8 mouse cellular contexts compared by ENCODE assay signal in genomic region chr8:70544200-70544687, GRCm38 (mm10). TPM values are rescaled to one million over a fixed set of nuclear protein-coding genes. Genes with fewer than 3 reads are reported as not detected.
DNase-seq lines count a peak whose midpoint lies in the region; ATAC-seq and TF ChIP-seq lines count a peak whose summit lies in the region.

No protein-coding gene starts in this region.

- H3K36me3 ChIP-seq in embryonic facial prominence, embryonic 13.5 days: peaks cover 4% of the 10 kb centered on the region; the same call in 1 of the 2 replicates

- H3K27me3 ChIP-seq in embryonic facial prominence, embryonic 13.5 days: no peaks in the 10 kb centered on the region

- H3K4me1 ChIP-seq in embryonic facial prominence, embryonic 13.5 days: peaks cover 30% of the 10 kb centered on the region

- DNase-seq in gastrocnemius, adult 2 months: peak; percentile 59
- no peak for DNase-seq in gastrocnemius, postnatal 25 days
- DNase-seq in CD4-positive helper T cell, adult 2 months (ENCODE audit: low read depth, low spot score): peak; percentile 42
- DNase-seq in kidney, postnatal 4 days: peak; percentile 35 to 49
- peak; percentile 25 for DNase-seq in retina, postnatal 1 day
- DNase-seq in layer of hippocampus, adult 9-10 months (ENCODE audit: low spot score): no peak
- no peak for DNase-seq in spleen, adult 12 weeks (ENCODE audit: low spot score)

- H3K4me3 ChIP-seq in gastrocnemius, adult 2 months: peak overlapping the region; percentile 23
- no peak overlapping the region for H3K4me3 ChIP-seq in embryonic facial prominence, embryonic 13.5 days

- no peaks in the 10 kb centered on the region for H3K9me3 ChIP-seq in embryonic facial prominence, embryonic 13.5 days

- intact Hi-C loops in gastrocnemius, adult 2 months (cut with DNase I): no loop called here

- H3K4me2 ChIP-seq in embryonic facial prominence, embryonic 13.5 days: no peak overlapping the region

- WGBS in embryonic facial prominence, embryonic 13.5 days: 71% methylated on average over 6 of the region's 6 CpGs

- peak overlapping the region; percentile 99 for H3K27ac ChIP-seq in gastrocnemius, adult 2 months
- no peak overlapping the region for H3K27ac ChIP-seq in embryonic facial prominence, embryonic 13.5 days

- ATAC-seq in embryonic facial prominence, embryonic 13.5 days (ENCODE audit: insufficient number of reproducible peaks, insufficient read depth, low FRiP score, low TSS enrichment, low read depth): no peak

- H3K9ac ChIP-seq in embryonic facial prominence, embryonic 13.5 days: 0 out of 2 replicates have a peak overlapping the region, but pooled peaks have one; percentile 41

- TF ChIP-seq CTCF in gastrocnemius, adult 2 months (IDR thresholded peaks at IDR 0.05): peak; percentile 61

RNA-seq across cellular contexts. Expression of gene Ell, which starts 5.0 kb away (rescaled TPM):
- 10 to 100 TPM; 11.9 to 14.6 TPM for total RNA-seq in gastrocnemius, adult 2 months (2021)
- total RNA-seq in gastrocnemius, postnatal 25 days (2021): 10 to 100 TPM in 1 of 2 experiments, 1 to 10 TPM in 1; 8.1 to 19.3 TPM
- polyA plus RNA-seq in embryonic facial prominence, embryonic 13.5 days (2015; fragmentation: Nextera tagmentation; extraction: Ambion mirVana): 20.6 and 21.3 TPM in 2 replicates

RNA-seq across cellular contexts. Expression of gene Kxd1, which starts 16.5 kb away (rescaled TPM):
- 10 to 100 TPM; 70.4 to 83.9 TPM for total RNA-seq in gastrocnemius, adult 2 months (2021)
- 10 to 100 TPM; 70.9 to 71.9 TPM for total RNA-seq in gastrocnemius, postnatal 25 days (2021)
- 55.4 and 59.9 TPM in 2 replicates for polyA plus RNA-seq in embryonic facial prominence, embryonic 13.5 days (2015; fragmentation: Nextera tagmentation; extraction: Ambion mirVana)

RNA-seq across cellular contexts. Expression of gene Fkbp8, which starts 16.7 kb away (rescaled TPM):
- total RNA-seq in gastrocnemius, adult 2 months (2021): 100 to 1,000 TPM; 108 to 112 TPM
- 100 to 1,000 TPM; 100 to 104 TPM for total RNA-seq in gastrocnemius, postnatal 25 days (2021)
- polyA plus RNA-seq in embryonic facial prominence, embryonic 13.5 days (2015; fragmentation: Nextera tagmentation; extraction: Ambion mirVana): 297 and 306 TPM in 2 replicates

RNA-seq across cellular contexts. Expression of gene Uba52, which starts 33.6 kb away (rescaled TPM):
- total RNA-seq in gastrocnemius, adult 2 months (2021): 100 to 1,000 TPM; 777 to 924 TPM
- total RNA-seq in gastrocnemius, postnatal 25 days (2021): 100 to 1,000 TPM; 785 to 797 TPM
- 987 and 1,032 TPM in 2 replicates for polyA plus RNA-seq in embryonic facial prominence, embryonic 13.5 days (2015; fragmentation: Nextera tagmentation; extraction: Ambion mirVana)

RNA-seq across cellular contexts. Expression of gene Rex1bd, which starts 37.7 kb away (rescaled TPM):
- 100 to 1,000 TPM; 146 to 148 TPM for total RNA-seq in gastrocnemius, adult 2 months (2021)
- 100 to 1,000 TPM; 112 to 120 TPM for total RNA-seq in gastrocnemius, postnatal 25 days (2021)
- 169 and 178 TPM in 2 replicates for polyA plus RNA-seq in embryonic facial prominence, embryonic 13.5 days (2015; fragmentation: Nextera tagmentation; extraction: Ambion mirVana)

Comparison
In these comparisons a context has a peak if more than half of its experiments do, and no peak if none do; other contexts are left out.
1. DNase-seq: peak in gastrocnemius, adult 2 months (single experiment), CD4-positive helper T cell, adult 2 months (single experiment), kidney, postnatal 4 days (2 of 2) and retina, postnatal 1 day (single experiment); none in gastrocnemius, postnatal 25 days (single experiment), layer of hippocampus, adult 9-10 months (single experiment) and spleen, adult 12 weeks (single experiment).